Mouse (Mus musculus) cerebellum, adult 18-20 months (tissue): ENCODE measurements around the gene Galp.
"Not testable (repeated sequence)": the region's sequence is repeated elsewhere in the genome, so short reads cannot be mapped to it uniquely, and the experiment has no call there.

Experiments used
- DNase-seq, 2 experiments: peaks; one replicate each; pipeline ENCODE4 v3.0.0; 2021

The Galp gene

GRCm38 (mm10) chr7:6258232-6259220, 61.6 kb downstream of the Galp start:
- DNase-seq = no peak

GRCm38 (mm10) chr7:6260004-6260403, 63.1 kb downstream of the Galp start:
- DNase-seq = not testable (repeated sequence)

- no peak for DNase-seq
These were observed 65.2 kb downstream of the Galp start for GRCm38 (mm10) chr7:6262120-6262519.

- no peak for DNase-seq
These were observed 66.1 kb downstream of the Galp start for GRCm38 (mm10) chr7:6262984-6263383.

GRCm38 (mm10) chr7:6265695-6266094, 68.8 kb downstream of the Galp start:
- no peak for DNase-seq
